ENCODE assay signal across 12 mouse cellular contexts in the genomic region with DNA sequence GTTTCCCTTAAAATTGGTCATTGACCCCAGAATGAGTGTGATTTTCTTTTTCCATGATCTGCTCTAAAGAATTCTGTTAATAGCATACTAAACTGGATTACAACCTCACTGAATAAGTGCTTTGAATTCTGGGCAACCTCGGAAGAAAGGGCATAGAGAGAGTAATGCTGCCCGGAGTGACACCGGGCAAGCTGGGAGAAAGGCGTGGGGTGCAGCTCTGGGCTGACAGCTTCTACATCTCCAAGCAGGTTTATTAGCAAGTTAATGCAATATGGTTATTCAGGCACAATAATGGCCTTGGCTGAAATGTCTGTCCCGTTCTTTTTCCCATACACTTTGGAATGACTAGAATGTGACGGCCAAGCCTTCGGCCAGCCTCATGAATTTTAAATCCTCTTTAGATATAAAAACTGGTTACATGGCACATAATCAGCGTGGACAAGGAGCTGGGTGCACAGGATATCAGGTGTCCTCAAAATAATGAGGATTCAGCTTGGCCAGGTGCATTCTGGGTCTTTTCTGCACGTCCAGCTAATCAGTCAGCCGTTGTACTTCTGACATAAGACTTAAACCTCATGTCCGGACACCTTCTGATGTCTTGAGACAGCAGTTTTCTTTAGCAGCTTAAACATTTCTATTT.
A peak's percentile ranks its signal among the peaks of the same experiment; 100 is the strongest.
DNase-seq lines count a peak whose midpoint lies in the region; ATAC-seq and TF ChIP-seq lines count a peak whose summit lies in the region.
"Had no signal": no experiment of that assay in that cellular context is flagged by ENCODE, and none has a peak within 500 bp of the region (broad histone marks: within the 10 kb centered on the region; RNA-seq: fewer than 3 reads in every experiment).

No protein-coding gene starts in this region.

- H3K9ac ChIP-seq in forebrain, embryonic 11.5 days (ENCODE audit: low read length), result no peak overlapping the region
- no peak overlapping the region for H3K9ac ChIP-seq in forebrain, postnatal 0 days
- H3K9ac ChIP-seq in midbrain, embryonic 11.5 days (ENCODE audit: low read length), result no peak overlapping the region
- H3K9ac ChIP-seq: limb, embryonic 15.5 days had no signal

- TF ChIP-seq CTCF in forebrain, postnatal 0 days (IDR thresholded peaks at IDR 0.05; ENCODE audit: low read depth), result no peak
- no peak for TF ChIP-seq CTCF in Patski (IDR thresholded peaks at IDR 0.05)

- H3K27me3 ChIP-seq in forebrain, embryonic 11.5 days (ENCODE audit: control insufficient read depth, insufficient read depth, low read length), result no peaks in the 10 kb centered on the region
- H3K27me3 ChIP-seq in forebrain, postnatal 0 days (ENCODE audit: insufficient read depth, low read length), result no peaks in the 10 kb centered on the region
- H3K27me3 ChIP-seq in Patski, result no peaks in the 10 kb centered on the region
- peaks cover 49% of the 10 kb centered on the region for H3K27me3 ChIP-seq in midbrain, embryonic 11.5 days (ENCODE audit: control insufficient read depth, insufficient read depth, low read length)
- H3K27me3 ChIP-seq: limb, embryonic 15.5 days had no signal

- CTCF ChIA-PET in Patski (lab: Charles Lee), result interaction anchor here (0.7 to 2.4 kb wide), 8 partner anchors 15 to 176 kb away, joined by 3 to 5 read pairs (median 3); a partner anchor contains a TSS

- peak; percentile 88 for ATAC-seq in forebrain, embryonic 11.5 days (replicated peaks; ENCODE audit: low FRiP score)
- no peak; the same call in 1 of the 2 replicates for ATAC-seq in forebrain, postnatal 0 days
- peak; percentile 10 for ATAC-seq in Patski
- peak; percentile 88 for ATAC-seq in midbrain, embryonic 11.5 days (ENCODE audit: low FRiP score)
- no peak for ATAC-seq in activated CD4-positive, CD25-positive, alpha-beta regulatory T cell, adult 4 months
- ATAC-seq: lung, postnatal 0 days had no signal

- peak overlapping the region; percentile 44 for H3K27ac ChIP-seq in forebrain, embryonic 11.5 days (ENCODE audit: low read depth, low read length)
- H3K27ac ChIP-seq in forebrain, postnatal 0 days (ENCODE audit: low read depth, low read length), result no peak overlapping the region
- no peak overlapping the region for H3K27ac ChIP-seq in midbrain, embryonic 11.5 days (ENCODE audit: low read depth, low read length)
- H3K27ac ChIP-seq: limb, embryonic 15.5 days had no signal

- in situ Hi-C loops in Patski (cut with MboI; ENCODE audit: low pct_unique_long_range_greater_than_20kb), result no loop called here

- POLR2A ChIA-PET in Patski (lab: Charles Lee), result interaction anchor here (0.6 to 1.0 kb wide), 4 partner anchors 8 to 174 kb away, joined by 3 to 4 read pairs (median 3); no protein-coding TSS in a partner anchor

- WGBS in forebrain, embryonic 11.5 days, result 31% methylated on average over 11 of the region's 11 CpGs
- 15% methylated on average over 11 of the region's 11 CpGs for WGBS in forebrain, postnatal 0 days
- 23% methylated on average over 11 of the region's 11 CpGs for WGBS in midbrain, embryonic 11.5 days

- no peak for DNase-seq in forebrain, embryonic 11.5 days (ENCODE audit: low spot score)
- no peak for DNase-seq in forebrain, postnatal 0 days
- DNase-seq in Patski (ENCODE audit: low read depth, low spot score), result no peak
- DNase-seq in kidney, adult 18-20 months, result peak; percentile 67
- DNase-seq in midbrain, embryonic 11.5 days (ENCODE audit: low spot score, missing footprints), result peak; percentile 93
- no peak for DNase-seq in adrenal gland, postnatal 14 days
- no peak for DNase-seq in cerebellum, adult 11 months
- DNase-seq: cerebellum, postnatal 10 days had no signal

- peak overlapping the region; percentile 3; the same call in 1 of the 2 replicates for H3K4me2 ChIP-seq in forebrain, embryonic 11.5 days (ENCODE audit: low read depth, low read length, severe bottlenecking)
- H3K4me2 ChIP-seq in forebrain, postnatal 0 days (ENCODE audit: low read depth), result no peak overlapping the region
- H3K4me2 ChIP-seq in midbrain, embryonic 11.5 days, result no peak overlapping the region
- H3K4me2 ChIP-seq: heart, embryonic 11.5 days; limb, embryonic 15.5 days had no signal

- no peaks in the 10 kb centered on the region for H3K36me3 ChIP-seq in forebrain, embryonic 11.5 days (ENCODE audit: control insufficient read depth, insufficient read depth, low read length)
- H3K36me3 ChIP-seq in forebrain, postnatal 0 days (ENCODE audit: insufficient read depth), result no peaks in the 10 kb centered on the region
- no peaks in the 10 kb centered on the region for H3K36me3 ChIP-seq in midbrain, embryonic 11.5 days (ENCODE audit: control insufficient read depth, insufficient read depth, low read length)
- H3K36me3 ChIP-seq: limb, embryonic 15.5 days had no signal

- H3K4me1 ChIP-seq in forebrain, embryonic 11.5 days (replicated peaks; ENCODE audit: control insufficient read depth, insufficient read depth, low read length), result peaks cover 18% of the 10 kb centered on the region
- no peaks in the 10 kb centered on the region; the same call in 1 of the 2 replicates for H3K4me1 ChIP-seq in forebrain, postnatal 0 days (ENCODE audit: insufficient read depth)
- peaks cover 19% of the 10 kb centered on the region for H3K4me1 ChIP-seq in midbrain, embryonic 11.5 days (ENCODE audit: control insufficient read depth, insufficient read depth, low read length)

- no peak overlapping the region for H3K4me3 ChIP-seq in forebrain, embryonic 11.5 days (ENCODE audit: low read depth, low read length)
- no peak overlapping the region for H3K4me3 ChIP-seq in forebrain, postnatal 0 days (ENCODE audit: low read depth, low read length)
- H3K4me3 ChIP-seq in midbrain, embryonic 11.5 days (ENCODE audit: low read depth, low read length), result no peak overlapping the region
- H3K4me3 ChIP-seq: limb, embryonic 15.5 days had no signal

- no peaks in the 10 kb centered on the region for H3K9me3 ChIP-seq in forebrain, embryonic 11.5 days (ENCODE audit: control insufficient read depth, low read length)
- no peaks in the 10 kb centered on the region for H3K9me3 ChIP-seq in forebrain, postnatal 0 days (ENCODE audit: low read length)
- H3K9me3 ChIP-seq in midbrain, embryonic 11.5 days (ENCODE audit: control insufficient read depth, low read length), result peaks cover 4% of the 10 kb centered on the region; the same call in 1 of the 2 replicates
- H3K9me3 ChIP-seq: limb, embryonic 15.5 days had no signal

Comparison
In these comparisons a context has a peak if more than half of its experiments do, and no peak if none do; other contexts are left out.
1. ATAC-seq: peak in forebrain, embryonic 11.5 days (single experiment), Patski (single experiment) and midbrain, embryonic 11.5 days (single experiment); none in forebrain, postnatal 0 days (single experiment) and activated CD4-positive, CD25-positive, alpha-beta regulatory T cell, adult 4 months (single experiment).
2. DNase-seq: peak in kidney, adult 18-20 months (single experiment) and midbrain, embryonic 11.5 days (single experiment); none in forebrain, embryonic 11.5 days (single experiment), forebrain, postnatal 0 days (single experiment), Patski (single experiment), adrenal gland, postnatal 14 days (single experiment) and cerebellum, adult 11 months (single experiment).